Mouse (Mus musculus) Patski (cell line): Measurements from ENCODE around the gene Il4. TPM values are rescaled to one million over a fixed set of nuclear protein-coding genes. Genes with fewer than 3 reads are reported as not detected.

Experiments
- ATAC-seq: fragments of 100-300 bp; one replicate; pipeline ENCODE4 v1.8.0; 2021
- CTCF ChIA-PET: fragments of 350-600 bp; sonication (Branson Sonifier 250); formaldehyde crosslinking; loops from one replicate; lab custom pipeline; 2022; ENCODE audit warnings: inconsistent platforms; lab: Charles Lee
- POLR2A ChIA-PET: fragments of 350-600 bp; sonication (Branson Sonifier 250); formaldehyde crosslinking; loops from one replicate; lab custom pipeline; 2022; ENCODE audit warnings: antibody characterized with exemption, inconsistent platforms; lab: Charles Lee
- DNase-seq: peaks from one replicate; pipeline ENCODE4 v3.0.0-alpha.2; 2011; ENCODE audit warnings: low read depth, low spot score
- H3K27me3 ChIP-seq: fragments of 371-371 bp; one replicate; pipeline ENCODE4 v1.5.1; 2021
- CTCF ChIP-seq: fragments of 100-300 bp; IDR thresholded peaks from one replicate; pipeline ENCODE4 v1.5.1; 2021
- in situ Hi-C: fragments of 300-500 bp; cut with MboI; formaldehyde crosslinking; loops from 3 replicates; pipeline ENCODE4 v1.11.1; 2018; ENCODE audit warnings: low pct_unique_long_range_greater_than_20kb, mixed read lengths
- polyA plus RNA-seq: library from polyadenylated mRNA; unstranded; gene quantifications from one replicate; pipeline ENCODE4 v1.2.3, GENCODE M21; 2021

Gene Il4
- polyA plus RNA-seq, 1 experiment from 2014 or later: 3.2 TPM

DNA sequence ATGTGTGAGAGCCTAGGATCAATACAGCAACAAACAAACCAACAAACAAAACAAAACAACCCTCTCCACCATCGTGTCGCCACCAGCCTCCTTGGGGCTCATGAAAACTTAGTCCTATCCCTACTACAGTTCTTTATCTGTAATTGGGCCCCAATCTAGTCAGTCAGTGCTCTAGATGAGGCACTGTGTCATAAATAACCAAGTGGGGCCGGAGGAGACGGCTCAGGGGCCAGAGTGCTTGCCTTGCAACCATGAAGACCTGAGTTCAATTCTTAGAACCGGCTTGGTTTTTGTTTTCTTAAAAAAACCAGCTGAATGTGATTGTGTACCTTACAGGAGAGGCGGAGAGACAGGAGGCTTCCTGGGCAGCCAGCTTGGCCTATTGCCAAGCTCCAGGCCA lies 3.3 kb downstream of the Il4 start:
- CTCF ChIA-PET: no interaction called here
- H3K27me3 ChIP-seq: no peaks in the 10 kb centered on the region
- POLR2A ChIA-PET: no interaction called here
- ATAC-seq (no peak), DNase-seq (no peak)
- in situ Hi-C loops: no loop called here
- no peak for TF ChIP-seq CTCF

DNA sequence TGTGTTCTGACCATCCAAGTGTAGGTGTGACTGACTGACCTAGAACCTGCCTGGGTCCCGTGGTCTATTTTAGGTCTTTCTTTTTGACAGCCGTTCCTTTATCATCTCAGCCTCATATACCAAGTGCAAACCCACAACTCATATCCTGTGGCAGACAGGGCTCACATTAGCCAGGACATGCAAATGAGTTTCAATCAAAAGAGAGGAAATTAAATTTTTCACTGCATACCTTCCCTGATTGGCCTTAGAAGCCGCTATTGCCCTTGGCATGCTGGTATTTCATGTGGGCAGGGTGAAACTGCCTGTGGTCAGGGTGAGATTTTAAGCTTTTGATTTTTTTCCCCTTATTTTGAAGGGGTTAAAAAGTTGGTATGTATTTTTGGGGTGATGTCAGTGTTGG lies 8.8 kb downstream of the Il4 start:
- ChIA-PET CTCF (no interaction called here), POLR2A (no interaction called here)
- in situ Hi-C loops: no loop called here
- no peak for ATAC-seq
- no peaks in the 10 kb centered on the region for H3K27me3 ChIP-seq
- no peak for DNase-seq
- TF ChIP-seq CTCF: no peak

DNA sequence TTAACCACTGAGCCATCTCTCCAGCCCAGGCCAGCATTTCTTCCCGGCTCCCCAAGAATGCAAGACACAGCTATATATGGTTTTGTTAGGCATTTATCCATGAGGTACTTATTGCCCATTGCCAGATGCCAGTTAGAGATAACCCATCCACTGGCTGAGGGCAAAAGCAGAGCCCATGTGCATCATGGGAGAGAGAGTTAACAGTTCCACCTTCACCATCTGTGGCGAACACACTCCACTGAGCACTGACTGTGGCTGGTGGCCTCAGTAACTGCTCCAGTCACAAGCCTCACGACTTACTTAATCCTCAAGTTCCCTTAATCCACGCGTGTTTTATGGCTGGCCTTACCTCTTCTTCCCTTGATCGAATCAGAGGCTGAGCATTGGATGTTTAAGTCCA lies 9.2 kb downstream of the Il4 start:
- DNase-seq: no peak
- in situ Hi-C loops: no loop called here
- ATAC-seq: no peak
- H3K27me3 ChIP-seq: no peaks in the 10 kb centered on the region
- POLR2A ChIA-PET: no interaction called here
- TF ChIP-seq CTCF: no peak
- CTCF ChIA-PET: interaction anchor here (1.2 kb wide), 1 partner anchor 13 kb away, joined by 3 read pairs; no protein-coding TSS in a partner anchor

DNA sequence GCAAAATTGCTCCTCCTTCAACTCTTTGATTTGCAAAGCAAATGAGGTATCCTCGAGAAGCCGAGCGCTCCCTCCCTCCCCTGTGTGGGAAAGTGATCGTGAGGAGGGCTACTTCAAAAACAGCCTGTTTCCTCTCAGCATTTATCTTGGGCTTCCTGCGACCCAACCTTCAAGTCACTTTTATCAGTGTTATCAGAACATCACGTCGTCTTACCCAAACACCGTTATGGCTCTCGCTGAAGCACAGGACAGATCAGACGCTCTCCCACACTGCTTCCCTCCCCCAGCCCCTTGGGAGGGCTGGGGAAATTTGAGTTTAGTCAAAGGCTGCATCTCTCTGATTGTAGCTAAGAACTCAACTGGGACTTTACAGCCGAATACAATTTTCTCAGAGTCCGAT lies 12.9 kb downstream of the Il4 start:
- CTCF ChIA-PET: no interaction called here
- DNase-seq: no peak
- H3K27me3 ChIP-seq: no peaks in the 10 kb centered on the region
- no peak for ATAC-seq
- no peak for TF ChIP-seq CTCF
- POLR2A ChIA-PET: no interaction called here
- in situ Hi-C loops: no loop called here

DNA sequence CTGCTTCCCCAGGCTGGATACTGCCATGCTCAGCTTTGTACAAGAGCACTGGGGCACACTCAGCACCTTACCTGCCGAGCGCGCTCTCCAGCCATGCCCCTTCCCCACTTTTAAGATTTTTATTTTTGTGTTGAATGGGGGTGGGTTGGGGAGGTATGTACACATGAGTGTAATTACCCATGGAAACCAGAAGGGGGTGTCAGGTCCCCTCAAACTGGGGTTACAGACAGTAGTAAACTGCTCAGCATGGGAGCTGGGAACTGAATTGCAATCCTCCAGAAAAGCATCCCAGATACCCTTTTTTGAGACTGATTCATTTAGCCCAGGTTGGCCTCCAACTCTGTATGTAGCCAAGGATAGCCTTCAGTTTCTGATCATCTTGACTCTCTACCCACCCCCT lies 13.5 kb downstream of the Il4 start:
- DNase-seq: no peak
- in situ Hi-C loops: no loop called here
- no peaks in the 10 kb centered on the region for H3K27me3 ChIP-seq
- TF ChIP-seq CTCF: peak; percentile 43
- CTCF ChIA-PET: no interaction called here
- ATAC-seq: no peak
- POLR2A ChIA-PET: no interaction called here

DNA sequence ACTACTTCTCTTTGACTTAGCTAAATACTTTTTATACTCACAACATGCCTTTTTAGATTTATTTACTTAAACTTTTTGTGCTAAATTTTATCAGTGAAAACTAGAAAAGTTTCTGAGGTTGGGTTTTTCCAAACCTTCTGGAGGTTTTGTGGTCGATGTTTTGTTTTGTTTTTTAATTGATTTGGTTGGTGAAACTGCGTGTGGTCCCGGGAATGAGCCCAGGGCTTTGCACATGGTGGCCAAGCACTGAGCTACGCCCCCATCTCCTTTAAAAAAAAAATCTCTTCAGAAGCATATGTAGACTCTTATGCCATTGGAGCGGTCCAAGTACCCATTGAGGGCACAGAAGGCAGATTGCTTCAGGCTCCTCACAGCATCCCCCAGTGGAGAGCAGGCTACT lies 27.4 kb downstream of the Il4 start:
- no peak for DNase-seq
- no peaks in the 10 kb centered on the region for H3K27me3 ChIP-seq
- ATAC-seq: no peak
- in situ Hi-C loops: no loop called here
- CTCF ChIA-PET: interaction anchor here (1.0 to 3.7 kb wide), 5 partner anchors 8 to 50 kb away, joined by 3 to 19 read pairs (median 3); partner anchors contain the start of gene Kif3a
- POLR2A ChIA-PET: interaction anchor here (0.5 kb wide), 1 partner anchor 144 kb away, joined by 3 read pairs; no protein-coding TSS in a partner anchor
- TF ChIP-seq CTCF: no peak

DNA sequence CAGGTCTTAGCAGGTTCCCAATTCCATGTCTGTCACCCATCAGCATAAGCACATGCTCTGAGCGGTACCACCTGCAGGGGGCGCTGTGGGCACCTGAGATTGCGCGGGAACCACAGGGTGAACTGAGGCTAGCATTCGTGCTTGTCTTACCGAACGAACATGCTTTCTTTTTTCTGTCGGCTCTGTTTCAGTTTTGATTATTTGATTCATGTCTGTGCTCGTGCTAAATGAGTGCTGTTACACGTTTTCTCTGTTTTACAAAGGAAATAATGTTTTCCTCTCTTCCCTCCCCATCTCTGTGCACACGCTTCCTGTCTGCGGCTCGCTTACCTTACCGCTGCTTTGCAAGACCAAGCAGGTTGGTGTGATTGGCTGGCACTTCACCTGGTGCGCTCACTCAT lies 28.1 kb downstream of the Il4 start:
- CTCF ChIA-PET: interaction anchor here (0.9 to 3.7 kb wide), 7 partner anchors 9 to 50 kb away, joined by 3 to 19 read pairs (median 3); partner anchors contain the start of gene Kif3a
- TF ChIP-seq CTCF: peak; percentile 87
- no peak for DNase-seq
- POLR2A ChIA-PET: no interaction called here
- H3K27me3 ChIP-seq: no peaks in the 10 kb centered on the region
- ATAC-seq: no peak
- in situ Hi-C loops: no loop called here

DNA sequence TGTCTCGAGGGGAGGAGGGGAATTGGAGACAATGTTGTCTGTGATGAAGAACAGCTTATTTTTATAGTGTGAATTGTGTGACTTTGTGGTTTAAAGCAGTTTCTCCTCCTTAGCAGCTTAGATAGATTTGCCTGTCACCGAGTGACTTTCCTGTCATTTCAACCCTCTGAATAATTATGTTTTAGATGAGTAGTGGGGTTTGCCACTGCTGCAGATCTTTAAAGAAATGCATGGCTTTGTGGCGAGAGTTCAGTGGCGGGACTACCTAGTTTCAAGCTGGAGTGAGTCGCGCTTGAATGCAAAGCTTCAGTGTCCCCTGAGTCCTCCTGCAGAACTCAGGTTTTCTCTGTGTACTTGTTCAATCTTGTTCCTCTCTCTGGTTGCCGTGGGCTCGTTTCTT lies 30.2 kb downstream of the Il4 start:
- no peak for TF ChIP-seq CTCF
- ChIA-PET CTCF (interaction anchor here (1.0 kb wide), 1 partner anchor 14 kb away, joined by 4 read pairs; no protein-coding TSS in a partner anchor), POLR2A (interaction anchor here (0.8 kb wide), 1 partner anchor 26 kb away, joined by 3 read pairs; no protein-coding TSS in a partner anchor)
- ATAC-seq (no peak), DNase-seq (no peak)
- in situ Hi-C loops: loop anchor here (5.0 kb wide), 1 partner anchor 116 kb away; the partner anchor contains the start of gene Gm9837
- no peaks in the 10 kb centered on the region for H3K27me3 ChIP-seq

DNA sequence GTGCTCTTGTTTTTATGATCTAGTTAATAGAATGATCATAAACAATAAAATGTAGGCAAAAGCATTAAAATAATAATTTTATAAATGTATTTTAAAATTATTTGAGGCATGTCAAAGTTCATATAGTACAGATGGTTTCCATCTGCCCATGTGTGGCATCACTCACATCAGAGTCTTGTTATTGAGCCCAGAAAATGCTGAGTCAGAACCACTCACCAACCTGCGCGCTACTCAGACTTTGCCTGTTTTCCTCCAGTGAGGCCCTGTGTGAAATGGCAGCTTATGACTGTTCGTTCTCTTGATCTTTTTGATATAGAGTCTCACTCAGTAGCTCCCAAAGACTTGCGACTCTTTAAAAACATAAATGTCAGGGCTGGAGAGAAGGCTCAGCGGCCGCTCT lies 33.0 kb downstream of the Il4 start:
- in situ Hi-C loops: loop anchor here (5.0 kb wide), 1 partner anchor 113 kb away; the partner anchor contains the start of gene Gm9837
- H3K27me3 ChIP-seq: no peaks in the 10 kb centered on the region
- TF ChIP-seq CTCF: no peak
- CTCF ChIA-PET: no interaction called here
- no peak for ATAC-seq
- DNase-seq: no peak
- POLR2A ChIA-PET: no interaction called here

DNA sequence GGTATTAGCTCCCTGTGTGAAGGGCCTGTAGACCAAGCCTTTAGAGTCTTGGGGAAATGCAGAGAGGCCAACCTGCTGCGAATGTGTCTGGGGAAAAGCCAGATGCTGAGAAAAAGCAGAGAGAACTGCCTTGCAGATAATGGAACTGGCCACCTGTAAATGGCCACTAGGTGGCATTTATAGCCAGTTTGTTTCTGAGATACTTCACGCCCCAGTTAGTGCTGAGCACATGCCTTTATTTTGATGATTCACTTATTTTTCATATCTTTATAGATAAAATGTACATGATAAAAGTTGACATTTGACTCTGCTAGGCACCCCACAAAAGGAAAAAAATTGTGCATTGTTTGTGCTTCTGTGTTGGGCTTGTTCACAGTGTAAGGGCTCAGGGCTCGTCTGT lies 33.6 kb downstream of the Il4 start:
- TF ChIP-seq CTCF: peak; percentile 79
- DNase-seq (no peak), ATAC-seq (no peak)
- in situ Hi-C loops: loop anchor here (5.0 kb wide), 1 partner anchor 113 kb away; the partner anchor contains the start of gene Gm9837
- CTCF ChIA-PET: interaction anchor here (0.9 to 1.2 kb wide), 4 partner anchors 19 to 115 kb away, joined by 3 to 5 read pairs (median 3); partner anchors contain the start of gene Gm9837
- POLR2A ChIA-PET: no interaction called here
- H3K27me3 ChIP-seq: no peaks in the 10 kb centered on the region

DNA sequence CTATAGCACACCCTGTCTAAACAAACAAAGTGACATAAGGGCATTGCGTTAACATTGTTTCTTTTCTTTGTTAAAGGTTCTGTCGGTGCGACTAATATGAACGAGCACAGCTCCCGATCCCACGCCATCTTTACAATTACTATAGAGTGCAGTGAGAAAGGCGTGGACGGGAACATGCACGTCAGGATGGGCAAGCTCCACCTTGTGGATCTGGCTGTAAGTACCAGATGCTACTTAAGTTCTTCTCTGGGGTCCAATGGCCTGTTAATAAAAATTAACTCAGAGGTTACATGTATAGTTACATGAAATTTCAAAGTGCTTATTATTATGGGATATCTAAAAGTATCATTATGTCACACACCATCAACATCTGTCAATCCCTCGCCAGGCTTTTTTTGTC lies 35.3 kb downstream of the Il4 start:
- ChIA-PET CTCF (interaction anchor here (0.7 to 1.3 kb wide), 3 partner anchors 9 to 45 kb away, joined by 3 to 4 read pairs (median 3); partner anchors contain the start of gene Il4), POLR2A (no interaction called here)
- no peaks in the 10 kb centered on the region for H3K27me3 ChIP-seq
- ATAC-seq (no peak), DNase-seq (no peak)
- in situ Hi-C loops: no loop called here
- peak; percentile 23 for TF ChIP-seq CTCF

DNA sequence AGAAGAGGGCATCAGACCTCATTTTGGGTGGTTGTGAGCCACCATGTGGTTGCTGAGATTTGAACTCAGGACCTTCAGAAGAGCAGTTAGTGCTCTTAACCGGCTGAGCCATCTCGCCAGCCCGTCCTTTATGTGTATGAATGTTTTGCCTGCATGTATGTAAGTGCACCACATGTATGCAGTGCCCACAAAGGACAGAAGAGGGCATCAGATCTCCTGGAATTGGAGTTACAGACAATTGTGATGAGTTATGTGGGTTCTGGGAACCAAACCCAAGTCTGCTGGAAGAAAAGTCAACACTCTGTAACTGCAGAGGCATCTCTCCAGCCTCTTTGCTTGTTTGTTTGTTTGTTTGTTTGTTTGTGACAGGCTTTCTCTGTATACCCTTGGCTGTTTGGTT lies 37.9 kb downstream of the Il4 start:
- in situ Hi-C loops: no loop called here
- no peaks in the 10 kb centered on the region for H3K27me3 ChIP-seq
- no peak for ATAC-seq
- DNase-seq: no peak
- ChIA-PET POLR2A (no interaction called here), CTCF (interaction anchor here (1.2 kb wide), 1 partner anchor 9 kb away, joined by 3 read pairs; no protein-coding TSS in a partner anchor)
- TF ChIP-seq CTCF: peak; percentile 39
